Mouse (Mus musculus) C3H10T1/2 (cell line): ENCODE data around the gene Olfr1500. TPM values are rescaled to one million over a fixed set of nuclear protein-coding genes. Genes with fewer than 3 reads are reported as not detected.

ENCODE experiments used
- polyA plus RNA-seq, 2 experiments: library from polyadenylated mRNA; unstranded; fragments of >200 nt; fragmentation: generic; extraction: Trizol; gene quantifications; one replicate each; pipeline ENCODE4 v1.2.1; 2012; ENCODE audit warnings: missing spikeins in 2 of 2

Olfr1500 gene
- not detected for polyA plus RNA-seq

GRCm38 (mm10) chr19:13830388-13830787, at the start of gene Olfr1500:
Gene Olfr1500 (minus strand): TSS chr19:13830488.

GRCm38 (mm10) chr19:13861495-13861894, 31.2 kb upstream of the Olfr1500 start, which contains the start of gene Olfr1502:
Gene Olfr1502 (plus strand): TSS chr19:13861795.

GRCm38 (mm10) chr19:13850592-13850991, 20.3 kb upstream of the Olfr1500 start, which contains the start of gene Olfr1501:
Gene Olfr1501 (minus strand): TSS chr19:13850692.

GRCm38 (mm10) chr19:13819347-13819746, 10.9 kb downstream of the Olfr1500 start, which contains the start of gene Olfr1499:
Gene Olfr1499 (minus strand): TSS chr19:13819447.

GRCm38 (mm10) chr19:13798102-13798501, 32.2 kb downstream of the Olfr1500 start, which contains the start of gene Olfr1497:
Gene Olfr1497 (minus strand): TSS chr19:13798202.

GRCm38 (mm10) chr19:13777578-13777977, 52.7 kb downstream of the Olfr1500 start, which contains the start of gene Olfr1496:
Gene Olfr1496 (plus strand): TSS chr19:13777878.

Other genes starting within 250 kb of the Olfr1500 start
- gene Olfr1484, start 247.0 kb downstream of the Olfr1500 start, polyA plus RNA-seq = not detected
- gene Olfr1487, start 213.1 kb downstream of the Olfr1500 start, polyA plus RNA-seq = not detected
- gene Olfr1489, start 198.9 kb downstream of the Olfr1500 start, polyA plus RNA-seq = not detected
- not detected for gene Olfr1490, start 179.4 kb downstream of the Olfr1500 start, polyA plus RNA-seq
- gene Olfr1491, start 133.2 kb downstream of the Olfr1500 start, polyA plus RNA-seq = not detected
- gene Olfr1493-ps1, start 107.2 kb downstream of the Olfr1500 start, polyA plus RNA-seq = not detected
- gene Olfr1494, start 90.8 kb downstream of the Olfr1500 start, polyA plus RNA-seq = not detected
- gene Olfr1495, start 65.9 kb downstream of the Olfr1500 start, polyA plus RNA-seq = not detected
- gene Olfr1496, start 52.6 kb downstream of the Olfr1500 start, polyA plus RNA-seq = not detected
- gene Olfr1497, start 32.3 kb downstream of the Olfr1500 start, polyA plus RNA-seq = not detected
- gene Olfr1499, start 11.0 kb downstream of the Olfr1500 start, polyA plus RNA-seq = not detected
- not detected for gene Olfr1501, start 20.2 kb upstream of the Olfr1500 start, polyA plus RNA-seq
- gene Olfr1502, start 31.3 kb upstream of the Olfr1500 start, polyA plus RNA-seq = not detected
- gene Olfr1504, start 67.4 kb upstream of the Olfr1500 start, polyA plus RNA-seq = not detected
- gene Olfr1505, start 83.0 kb upstream of the Olfr1500 start, polyA plus RNA-seq = not detected